Mouse (Mus musculus) right cerebral cortex, postnatal 10 days (tissue): ENCODE data around the gene Rad23b.
"Not testable (repeated sequence)": the region's sequence is repeated elsewhere in the genome, so short reads cannot be mapped to it uniquely, and the experiment has no call there.

Experiments
- DNase-seq, 2 experiments: peaks; one replicate each; pipeline ENCODE4 v3.0.0; 2021; ENCODE audit warnings: low spot score in 2 of 2

Rad23b gene

DNA sequence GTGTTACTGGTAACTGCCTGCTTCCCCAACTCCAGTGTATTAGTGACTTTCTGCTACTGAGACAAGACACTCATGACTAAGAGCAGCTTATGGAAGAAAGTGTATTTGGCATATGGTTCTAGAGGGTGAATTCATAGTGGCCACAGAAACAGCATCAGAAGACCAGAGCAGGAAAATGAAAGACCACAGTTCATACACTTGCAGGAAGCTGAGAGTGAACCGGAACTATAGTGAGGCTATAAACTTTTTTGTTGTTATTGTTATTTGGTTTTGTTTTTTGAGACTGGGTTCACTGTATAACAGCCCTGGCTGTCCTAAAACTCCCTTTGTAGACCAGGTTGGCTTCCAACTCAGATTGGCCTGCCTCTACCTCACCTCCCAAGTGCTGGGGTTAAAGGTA is 6.0 kb downstream of the Rad23b start:
- no peak for DNase-seq

DNA sequence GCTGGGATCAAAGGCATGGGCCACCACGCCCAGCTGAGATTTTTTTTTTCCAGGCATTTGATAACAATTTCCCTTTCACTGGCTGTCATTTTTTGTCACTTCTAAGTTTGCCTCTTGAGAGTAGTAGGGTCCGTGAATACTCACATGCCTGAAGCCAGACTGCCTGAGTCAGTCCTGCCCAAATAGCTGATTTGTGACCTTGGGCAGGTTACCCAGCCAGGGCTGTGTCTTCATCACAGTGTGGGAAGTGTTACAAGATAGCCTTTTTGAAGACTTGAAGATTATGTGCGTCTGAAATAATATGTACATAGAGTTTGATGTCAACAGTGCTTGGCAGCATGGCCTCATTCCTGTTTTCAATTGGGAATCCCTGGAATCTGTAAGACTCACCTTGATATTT is 6.9 kb downstream of the Rad23b start:
- no peak for DNase-seq

DNA sequence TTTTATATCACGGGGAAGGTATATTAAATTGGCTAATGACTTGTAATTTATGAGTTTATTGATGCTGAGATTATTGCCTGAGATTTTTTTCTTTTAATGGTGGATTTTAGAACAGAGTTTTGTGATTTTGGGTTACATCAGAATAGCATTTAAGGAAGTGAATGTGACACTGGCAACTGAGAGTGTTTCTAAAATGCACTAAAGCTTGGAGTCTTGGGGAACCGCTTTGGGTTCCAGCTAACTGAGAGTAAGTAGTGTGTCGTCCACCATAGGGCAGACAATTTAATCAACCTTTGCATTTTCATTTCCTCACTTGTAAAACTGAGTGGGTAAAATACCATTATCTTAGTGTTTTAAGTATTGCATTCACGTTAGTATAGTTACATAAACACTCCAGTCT is 14.0 kb downstream of the Rad23b start:
- no peak for DNase-seq

DNA sequence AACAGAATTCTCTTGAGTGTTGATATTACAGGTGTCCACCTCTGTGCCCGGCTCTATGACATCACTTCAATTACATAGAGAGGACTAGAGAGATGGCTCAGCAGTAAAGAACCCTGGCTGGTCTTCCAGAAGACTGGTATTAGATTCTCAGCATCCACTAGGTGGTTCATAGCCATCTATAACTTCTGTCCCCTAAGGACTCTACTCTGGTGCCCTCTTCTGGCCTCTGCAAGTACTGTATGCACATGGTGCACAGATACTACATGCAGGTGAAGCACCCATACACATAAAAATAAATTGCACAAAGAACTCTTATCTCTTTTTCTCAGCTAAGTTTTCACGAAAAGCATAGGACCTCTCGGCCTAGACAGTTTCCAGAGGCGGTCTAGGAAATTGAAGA is 14.5 kb downstream of the Rad23b start:
- no peak for DNase-seq

DNA sequence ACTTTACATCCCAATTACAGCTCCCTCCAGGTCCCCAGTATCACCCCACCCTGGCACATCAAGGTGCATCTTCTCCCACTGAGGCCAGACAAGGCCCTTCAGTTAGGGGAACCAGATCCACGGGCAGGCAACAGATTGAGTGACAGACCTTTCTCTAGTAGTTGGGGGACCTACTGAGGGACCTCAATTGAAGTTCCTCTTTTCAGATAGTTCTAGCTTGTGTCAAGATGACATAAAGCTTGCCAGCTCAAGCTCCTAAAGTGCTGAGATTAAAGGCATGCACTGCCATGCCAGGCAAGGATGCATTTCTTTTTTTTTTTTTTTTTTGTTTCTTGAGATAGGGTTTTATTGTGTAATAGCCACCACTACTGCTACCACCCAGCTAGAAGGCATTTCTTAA is 16.2 kb downstream of the Rad23b start:
- DNase-seq = no peak

DNA sequence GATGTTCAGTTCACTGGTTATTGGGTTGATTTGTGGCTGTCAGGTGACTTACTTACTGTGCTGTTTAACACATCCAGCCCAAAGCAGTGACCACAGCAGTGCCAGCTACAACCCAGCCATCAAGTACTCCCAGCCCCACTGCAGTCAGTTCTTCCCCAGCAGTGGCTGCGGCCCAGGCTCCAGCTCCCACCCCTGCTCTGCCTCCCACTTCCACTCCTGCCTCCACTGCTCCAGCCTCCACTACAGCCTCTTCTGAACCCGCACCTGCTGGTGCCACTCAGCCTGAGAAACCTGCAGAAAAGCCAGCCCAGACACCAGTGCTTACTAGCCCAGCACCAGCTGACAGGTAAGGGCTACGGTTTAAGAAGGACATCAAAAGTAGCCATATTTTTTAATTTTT is 20.3 kb downstream of the Rad23b start:
- no peak for DNase-seq

DNA sequence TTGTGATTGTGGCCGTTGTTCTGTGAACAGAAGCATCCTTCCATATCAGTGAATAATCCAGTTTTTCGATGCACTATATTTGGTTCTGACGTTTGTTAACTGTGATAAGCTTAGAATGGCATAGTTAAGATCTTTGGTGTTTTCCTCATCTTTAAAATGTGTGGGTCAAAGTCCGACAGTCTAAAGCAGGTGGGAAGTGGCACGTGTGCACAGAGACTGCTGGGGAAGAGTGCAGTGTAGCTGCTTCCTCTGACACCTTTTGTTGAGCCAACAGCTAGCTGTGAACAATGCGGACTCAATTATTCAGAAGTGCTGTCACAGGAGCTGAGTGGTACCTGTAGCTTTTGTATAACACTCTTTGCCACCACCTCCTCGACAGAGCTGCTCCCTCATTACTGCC is 21.5 kb downstream of the Rad23b start:
- DNase-seq = no peak

DNA sequence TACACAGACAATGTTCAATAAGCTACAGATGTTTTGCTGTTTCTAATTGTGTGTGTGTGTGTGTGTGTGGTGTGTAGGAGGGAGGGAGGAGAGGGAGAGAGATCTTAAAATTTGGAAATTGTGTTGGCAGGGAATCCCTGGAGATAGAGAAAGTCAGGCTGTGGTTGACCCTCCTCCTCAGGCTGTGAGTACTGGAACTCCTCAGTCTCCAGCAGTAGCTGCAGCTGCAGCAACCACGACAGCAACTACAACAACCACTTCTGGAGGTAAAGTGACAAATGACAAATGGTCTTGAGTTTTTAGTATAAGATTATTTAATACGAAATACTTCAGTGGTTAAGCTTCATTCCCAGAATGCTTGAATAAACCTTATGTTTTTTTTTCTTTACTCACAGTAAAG is 32.5 kb downstream of the Rad23b start:
- DNase-seq = no peak

DNA sequence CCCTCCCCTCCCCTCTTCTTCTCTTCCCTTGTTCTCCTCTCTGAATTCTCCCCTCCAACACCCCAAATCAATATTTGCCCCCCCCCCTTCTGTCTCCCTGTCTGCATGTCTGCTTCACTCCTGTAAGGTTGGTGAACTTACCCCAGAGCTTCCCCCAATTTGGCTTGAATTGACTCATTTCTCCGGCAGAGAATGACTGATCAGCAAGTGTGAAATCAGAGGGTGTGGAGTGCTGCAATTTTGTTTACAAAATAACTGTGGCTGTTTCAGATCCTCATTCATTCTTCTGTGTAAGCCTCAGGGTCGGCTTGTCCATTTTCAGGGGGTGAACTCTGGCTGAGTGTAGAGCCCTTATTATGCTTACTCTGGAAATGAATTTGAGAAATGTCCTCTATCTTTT is 36.9 kb downstream of the Rad23b start:
- no peak for DNase-seq

DNA sequence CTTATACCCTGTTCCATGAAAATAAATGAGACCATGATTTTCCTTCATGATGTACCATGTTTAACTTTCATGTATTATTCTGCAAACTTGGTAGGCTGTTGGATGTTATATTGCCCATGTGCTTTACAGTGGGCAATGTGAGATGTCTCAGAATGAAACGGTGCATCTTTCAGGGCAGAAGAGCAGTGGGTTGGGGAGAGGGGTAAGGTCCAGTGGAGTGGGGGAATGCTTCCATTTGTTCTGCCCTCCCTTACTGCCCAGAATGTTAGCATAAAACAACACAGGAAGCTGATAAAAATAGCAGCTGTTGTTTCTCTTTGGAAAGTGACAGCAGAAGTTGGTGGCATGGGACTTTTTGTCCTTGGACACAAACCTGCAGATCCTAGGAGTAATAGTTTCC is 41.6 kb downstream of the Rad23b start:
- no peak for DNase-seq

DNA sequence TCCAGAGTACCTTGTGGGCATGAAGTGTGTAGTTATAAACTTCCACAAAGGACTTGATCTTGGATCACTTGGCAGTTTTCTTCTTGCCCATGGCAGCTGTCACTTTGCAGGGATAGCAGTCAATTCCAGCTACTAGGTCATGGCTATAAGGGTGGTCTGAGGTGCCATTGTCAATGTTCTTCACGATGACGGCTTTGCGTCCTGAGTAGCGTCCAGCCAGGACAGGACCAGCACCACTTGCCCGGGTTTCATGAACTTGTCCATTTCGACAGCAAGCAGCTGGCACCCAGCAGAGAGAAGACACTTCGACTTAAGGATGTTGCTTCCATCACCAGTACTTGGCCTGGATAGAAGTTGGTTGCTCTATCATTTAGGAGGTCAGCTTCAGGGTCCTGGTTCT is 42.6 kb downstream of the Rad23b start:
- DNase-seq = no peak

DNA sequence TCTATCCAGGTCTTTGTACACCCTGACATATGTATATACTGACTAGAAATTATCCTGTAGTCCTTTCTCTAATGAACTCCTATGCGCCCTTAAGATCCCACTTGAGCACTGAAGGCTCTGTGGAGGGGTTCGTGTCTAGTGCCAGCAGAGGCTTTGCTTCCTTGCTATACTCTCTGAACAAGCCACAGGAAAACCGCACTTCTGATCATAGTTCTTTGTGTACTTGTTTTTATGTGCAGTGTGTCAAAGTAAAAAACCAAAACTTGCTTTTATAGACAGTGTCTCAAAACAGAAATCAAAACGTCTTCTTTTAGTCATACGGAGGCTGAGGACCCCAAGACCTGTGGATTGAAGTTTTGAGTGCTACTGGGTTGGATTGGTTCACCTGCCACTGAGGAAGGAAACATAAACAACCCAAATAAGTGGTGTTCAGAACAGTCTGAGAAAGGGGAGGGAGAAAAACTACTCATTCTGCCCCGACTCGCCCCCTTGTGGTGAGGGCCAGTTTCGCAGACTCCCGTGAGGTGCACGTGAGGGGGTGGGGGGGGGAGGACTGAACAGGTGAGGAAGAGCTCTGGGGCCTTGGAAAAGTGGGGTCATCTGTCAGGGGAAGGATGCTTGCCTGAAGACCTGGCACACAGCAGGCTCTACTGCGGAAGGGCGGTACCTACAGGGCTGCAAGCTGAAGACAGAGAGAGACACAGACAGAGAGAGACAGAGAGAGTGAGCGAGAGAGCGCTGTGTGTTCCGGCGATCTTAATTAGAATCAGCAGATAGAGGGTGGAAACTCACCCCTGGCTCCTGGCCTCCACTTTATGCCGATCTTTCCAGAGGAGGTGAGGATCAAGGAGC is 48.3 kb downstream of the Rad23b start:
- peak in 1 of 2 experiments; percentile 34 for DNase-seq

DNA sequence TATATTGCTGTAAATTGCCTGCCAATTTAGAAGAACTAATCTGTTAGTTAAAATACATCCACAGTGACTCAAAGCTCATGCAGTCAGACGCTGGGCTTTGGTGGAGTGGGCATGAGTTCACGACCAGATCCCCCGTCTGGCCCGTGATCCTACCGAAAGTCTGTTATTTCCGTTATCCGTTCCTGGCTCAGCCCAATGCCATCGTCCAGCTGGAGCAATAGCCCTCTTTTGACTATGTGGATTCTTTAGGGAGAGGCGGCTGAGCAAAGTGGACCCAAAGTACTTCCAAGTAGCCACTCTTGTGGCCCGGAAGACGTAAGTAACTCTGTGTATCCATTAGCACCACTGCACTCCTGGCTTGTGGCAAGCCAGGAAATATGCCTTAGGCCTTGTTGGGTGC is 49.1 kb downstream of the Rad23b start:
- no peak for DNase-seq

DNA sequence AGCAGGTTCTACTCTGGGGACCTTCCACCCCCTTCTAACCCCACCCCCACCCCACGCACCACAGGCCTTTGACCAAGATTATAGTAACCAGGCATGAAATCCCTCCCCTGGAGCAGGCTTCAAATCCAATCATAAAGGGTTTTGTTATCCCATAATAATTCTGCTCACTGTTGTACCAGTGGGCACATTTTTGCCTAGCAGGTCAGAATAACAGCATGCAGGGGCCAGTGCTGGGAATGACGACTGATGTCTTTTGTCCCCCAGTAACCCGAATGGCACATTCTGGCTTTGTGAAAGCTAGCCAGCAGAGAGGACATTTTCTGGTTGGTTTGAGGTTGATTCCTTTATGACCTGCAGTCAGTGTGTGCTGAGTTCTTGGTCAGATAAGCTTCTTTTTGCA is 55.5 kb downstream of the Rad23b start:
- no peak for DNase-seq

DNA sequence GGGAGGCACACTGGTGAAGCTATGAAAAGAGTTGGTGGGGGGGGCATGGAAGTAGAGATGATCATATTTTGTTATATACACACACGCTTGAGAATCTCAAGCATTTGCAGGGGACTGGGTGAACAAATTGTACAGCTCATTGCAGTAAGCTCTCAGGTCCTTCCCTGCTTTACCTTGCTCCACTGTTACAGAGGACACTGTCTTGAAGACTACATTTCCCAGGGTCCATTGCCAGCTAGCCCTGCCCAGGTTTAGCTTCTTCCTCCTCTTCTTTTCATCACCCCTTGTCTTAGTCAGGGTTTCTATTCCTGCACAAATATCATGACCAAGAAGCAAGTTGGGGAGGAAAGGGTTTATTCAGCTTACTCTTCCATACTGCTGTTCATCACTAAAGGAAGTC is 56.7 kb downstream of the Rad23b start:
- DNase-seq = no peak

DNA sequence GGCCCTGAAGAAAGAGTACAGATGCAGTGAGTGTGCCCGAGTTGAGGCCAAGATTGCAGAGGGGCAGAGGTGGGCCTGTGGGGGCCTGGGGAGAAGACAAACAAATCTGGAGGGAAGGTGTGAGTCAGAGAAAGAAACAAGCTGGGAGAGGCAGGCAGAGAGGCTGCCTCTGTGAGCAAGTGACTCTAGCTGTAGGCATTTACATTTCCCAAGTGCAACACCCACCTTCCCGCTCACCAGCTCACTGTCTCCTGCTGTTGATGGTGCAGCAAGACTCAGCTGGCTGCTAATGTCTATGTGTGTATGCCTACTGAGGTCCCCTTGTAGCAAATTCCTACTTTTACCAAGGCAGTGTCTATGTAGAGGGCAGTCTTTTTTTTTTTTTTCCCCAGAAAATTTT is 58.2 kb downstream of the Rad23b start:
- peak in 1 of 2 experiments; percentile 46 for DNase-seq

DNA sequence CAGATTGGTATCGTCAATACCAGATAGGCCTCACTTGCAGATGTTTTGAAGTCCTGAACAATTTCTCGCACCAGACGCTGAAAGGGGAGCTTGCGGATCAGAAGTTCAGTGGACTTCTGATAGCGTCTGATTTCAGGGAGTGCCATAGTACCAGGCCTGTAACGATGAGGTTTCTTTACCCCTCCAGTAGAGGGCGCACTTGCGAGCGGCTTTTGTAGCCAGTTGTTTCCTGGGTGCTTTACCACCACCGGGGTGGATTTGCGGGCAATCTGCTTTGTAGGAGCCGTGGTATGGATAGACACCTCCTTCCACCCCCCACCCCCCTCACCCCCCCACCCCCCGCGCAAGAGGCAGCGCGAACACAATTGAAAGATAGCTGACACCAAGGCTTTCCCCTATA is 59.2 kb downstream of the Rad23b start:
- no peak for DNase-seq

DNA sequence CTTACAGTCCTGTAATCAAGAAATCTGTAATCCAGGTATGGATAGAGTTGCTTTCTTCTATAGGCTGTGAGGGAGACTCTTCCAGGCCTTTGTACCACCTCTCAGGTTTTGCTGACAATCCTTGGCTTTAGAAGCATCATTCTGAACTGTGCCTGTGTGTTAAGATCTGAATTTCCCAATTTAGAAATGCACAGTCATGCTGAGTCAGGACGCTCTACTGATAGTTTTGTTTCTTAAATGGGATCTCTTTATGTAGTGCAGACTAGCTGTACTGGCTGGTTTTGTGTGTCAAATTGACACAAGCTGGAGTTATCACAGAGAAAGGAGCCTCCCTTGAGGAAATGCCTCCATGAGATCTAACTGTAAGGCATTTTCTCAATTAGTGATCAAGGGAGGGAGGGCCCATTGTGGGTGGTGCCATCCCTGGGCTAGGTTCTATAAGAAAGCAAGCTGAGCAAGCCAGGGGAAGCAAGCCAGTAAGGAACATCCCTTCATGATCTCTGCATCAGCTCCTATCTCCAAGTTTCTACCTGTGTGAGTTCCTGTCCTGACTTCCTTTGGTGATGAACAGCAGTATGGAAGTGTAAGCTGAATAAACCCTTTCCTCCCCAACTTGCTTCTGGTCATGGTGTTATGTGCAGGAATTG is 59.9 kb downstream of the Rad23b start:
- not testable (repeated sequence) for DNase-seq

DNA sequence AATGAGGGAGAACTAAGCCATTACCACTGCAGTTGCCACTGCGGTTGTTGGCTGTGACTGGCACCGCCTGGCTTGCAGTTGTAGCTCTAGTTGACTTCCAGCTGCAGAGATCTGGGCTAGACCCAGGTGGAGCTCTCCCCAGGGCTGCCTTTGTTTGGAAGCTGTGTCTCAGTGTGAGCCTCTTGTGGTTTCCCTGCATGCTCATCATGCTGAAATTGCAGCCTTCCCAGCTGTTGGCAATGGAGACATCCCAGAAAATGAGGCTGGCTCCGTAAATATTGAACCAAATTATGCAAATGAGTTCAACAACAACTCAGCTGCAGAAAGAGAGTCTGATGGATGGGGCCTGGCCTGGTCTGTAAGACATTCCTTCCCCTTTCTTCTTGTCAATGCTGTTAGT is 66.0 kb downstream of the Rad23b start:
- DNase-seq = peak; percentile 49 to 60

DNA sequence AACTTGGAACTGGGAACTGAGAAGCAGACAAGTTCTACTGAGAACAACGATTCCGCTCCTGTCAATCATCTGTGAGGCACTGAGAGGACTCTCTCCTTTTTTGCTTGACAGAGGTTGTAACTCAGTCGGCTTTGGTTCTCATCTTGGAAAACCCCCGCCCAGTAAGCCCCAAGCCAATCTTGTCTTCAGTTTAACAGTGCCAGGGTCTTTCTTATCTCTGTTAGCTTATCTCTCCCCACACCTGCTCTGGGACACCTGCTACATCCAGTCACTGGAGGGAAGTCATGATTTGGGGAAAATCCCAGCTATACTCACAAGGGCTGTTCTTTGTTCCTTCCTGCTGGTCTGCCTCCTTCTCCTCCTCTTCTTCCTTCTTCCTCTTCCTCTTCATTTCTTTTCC is 76.4 kb downstream of the Rad23b start:
- DNase-seq = no peak
